Mouse (Mus musculus) brain, adult 2 months (tissue): ENCODE measurements at regions not wholly inside any gene's neighbourhood (a gene's known extent, or its start where the extent isn't known, plus 50 kb on each side); places are given as distances from the start of the nearest gene placed in this dataset.

Source experiments
- DNase-seq: peaks from one replicate; pipeline ENCODE4 v3.0.0; 2011; ENCODE audit warnings: low read depth, low spot score

DNA sequence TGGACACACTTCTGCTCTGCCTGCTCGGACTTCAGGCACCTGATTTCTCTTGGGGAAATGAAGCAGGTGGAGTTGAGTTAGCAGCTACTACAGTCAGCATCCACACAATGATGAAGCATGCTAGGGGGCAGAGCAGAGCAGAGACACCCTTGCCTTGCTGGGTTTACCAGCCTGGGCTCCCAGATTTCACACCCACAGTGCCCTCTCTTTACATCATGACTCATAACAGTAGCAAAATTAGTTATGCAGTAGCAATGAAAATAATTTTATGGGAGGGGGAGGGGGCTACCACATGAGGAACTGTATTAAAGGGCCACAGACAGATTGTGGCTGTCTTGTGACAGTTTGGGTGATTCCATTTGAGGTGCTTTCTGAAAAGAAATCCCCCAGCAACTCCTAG lies 50.0 kb upstream of the Rflna start:
- peak; percentile 48 for DNase-seq
